Mouse (Mus musculus) heart, postnatal 4 days (tissue): ENCODE results near the gene Spint2. TPM values are rescaled to one million over a fixed set of nuclear protein-coding genes. Genes with fewer than 3 reads are reported as not detected.

Experiments used
- DNase-seq: peaks from one replicate; pipeline ENCODE4 v3.0.0; 2021
- total RNA-seq, 2 experiments: library from RNA; stranded (reverse); gene quantifications; 2 replicates each; pipeline ENCODE4 v1.2.3; 2021

The Spint2 gene
- total RNA-seq, 2 experiments from 2014 or later, result 71.2 to 73.7 TPM

GRCm38 (mm10) chr7:29303738-29304462, 22.2 kb upstream of the Spint2 start, which contains the start of gene Dpf1:
TSS of gene Dpf1 (plus strand) at chr7:29303951.
- DNase-seq, result peak; percentile 85

GRCm38 (mm10) chr7:29302641-29303040, 20.9 kb upstream of the Spint2 start:
- no peak for DNase-seq

- DNase-seq, result peak; percentile 85
These were observed 19.4 kb upstream of the Spint2 start for GRCm38 (mm10) chr7:29301127-29301566.

- peak; percentile 80 for DNase-seq
These were observed 15.3 kb upstream of the Spint2 start for GRCm38 (mm10) chr7:29296998-29297397.

GRCm38 (mm10) chr7:29295861-29296647, 14.3 kb upstream of the Spint2 start:
- DNase-seq, result no peak

- DNase-seq, result no peak
These were observed 12.5 kb upstream of the Spint2 start for GRCm38 (mm10) chr7:29294111-29294761.

- DNase-seq, result peak; percentile 68
These were observed 11.7 kb upstream of the Spint2 start for GRCm38 (mm10) chr7:29293131-29294065.

GRCm38 (mm10) chr7:29292458-29293098, 10.9 kb upstream of the Spint2 start:
- peak; percentile 59 for DNase-seq

- peak; percentile 34 for DNase-seq
These were observed 10.1 kb upstream of the Spint2 start for GRCm38 (mm10) chr7:29291616-29292457.

- peak; percentile 33 for DNase-seq
These were observed 9.2 kb upstream of the Spint2 start for GRCm38 (mm10) chr7:29290691-29291485.

- peak; percentile 33 for DNase-seq
These were observed 8.1 kb upstream of the Spint2 start for GRCm38 (mm10) chr7:29289856-29290255.

GRCm38 (mm10) chr7:29288942-29289638, 7.4 kb upstream of the Spint2 start, which contains the start of gene Ppp1r14a:
TSS of gene Ppp1r14a (plus strand) at chr7:29289308.
- DNase-seq, result peak; percentile 92

- no peak for DNase-seq
These were observed 6.4 kb upstream of the Spint2 start for GRCm38 (mm10) chr7:29288079-29288478.

GRCm38 (mm10) chr7:29287481-29287880, 5.8 kb upstream of the Spint2 start:
- no peak for DNase-seq

GRCm38 (mm10) chr7:29284523-29284922, 2.8 kb upstream of the Spint2 start:
- no peak for DNase-seq

GRCm38 (mm10) chr7:29283876-29284275, 2.2 kb upstream of the Spint2 start:
- DNase-seq, result no peak

- no peak for DNase-seq
These were observed 402 bp upstream of the Spint2 start for GRCm38 (mm10) chr7:29282074-29282554.

- DNase-seq, result no peak
These were observed 911 bp downstream of the Spint2 start for GRCm38 (mm10) chr7:29280801-29281200.

- DNase-seq, result no peak
These were observed 1.8 kb downstream of the Spint2 start for GRCm38 (mm10) chr7:29279924-29280323.
